Mouse (Mus musculus): ENCODE results near the gene Tmbim4. TPM values are rescaled to one million over a fixed set of nuclear protein-coding genes. Genes with fewer than 3 reads are reported as not detected.

The Tmbim4 gene
- total RNA-seq (2015) (91.3 and 112 TPM in 2 replicates), total RNA-seq (2017) (97.0 and 100 TPM in 2 replicates)

GRCm38 (mm10) chr10:120201131-120201921 is at the start of gene Tmbim4:
Gene Tmbim4, plus strand, starts transcription at chr10:120201590.
- ATAC-seq (ENCODE audit: poor library complexity, severe bottlenecking): peak; percentile 80

GRCm38 (mm10) chr10:120151672-120152071 is 49.7 kb upstream of the Tmbim4 start:
- no peak for ATAC-seq (ENCODE audit: poor library complexity, severe bottlenecking)

- no peak for ATAC-seq (ENCODE audit: poor library complexity, severe bottlenecking)
Measured at GRCm38 (mm10) chr10:120153911-120154310, 47.5 kb upstream of the Tmbim4 start.

GRCm38 (mm10) chr10:120160533-120160932 is 40.9 kb upstream of the Tmbim4 start:
- ATAC-seq (ENCODE audit: poor library complexity, severe bottlenecking): no peak

GRCm38 (mm10) chr10:120162840-120163239 is 38.5 kb upstream of the Tmbim4 start:
- no peak for ATAC-seq (ENCODE audit: poor library complexity, severe bottlenecking)

GRCm38 (mm10) chr10:120163490-120163889 is 37.9 kb upstream of the Tmbim4 start:
- ATAC-seq (ENCODE audit: poor library complexity, severe bottlenecking): peak; percentile 93

GRCm38 (mm10) chr10:120164931-120165792 is 36.2 kb upstream of the Tmbim4 start:
- ATAC-seq (ENCODE audit: poor library complexity, severe bottlenecking): no peak

- ATAC-seq (ENCODE audit: poor library complexity, severe bottlenecking): no peak
Measured at GRCm38 (mm10) chr10:120165793-120166503, 35.4 kb upstream of the Tmbim4 start.

- ATAC-seq (ENCODE audit: poor library complexity, severe bottlenecking): no peak
Measured at GRCm38 (mm10) chr10:120168070-120168469, 33.3 kb upstream of the Tmbim4 start.

- ATAC-seq (ENCODE audit: poor library complexity, severe bottlenecking): no peak
Measured at GRCm38 (mm10) chr10:120169064-120169463, 32.3 kb upstream of the Tmbim4 start.

- ATAC-seq (ENCODE audit: poor library complexity, severe bottlenecking): no peak
Measured at GRCm38 (mm10) chr10:120169841-120170240, 31.5 kb upstream of the Tmbim4 start.

GRCm38 (mm10) chr10:120170277-120170676 is 31.1 kb upstream of the Tmbim4 start:
- ATAC-seq (ENCODE audit: poor library complexity, severe bottlenecking): no peak

- ATAC-seq (ENCODE audit: poor library complexity, severe bottlenecking): no peak
Measured at GRCm38 (mm10) chr10:120171340-120171739, 30.1 kb upstream of the Tmbim4 start.

GRCm38 (mm10) chr10:120174192-120174705 is 27.1 kb upstream of the Tmbim4 start:
- ATAC-seq (ENCODE audit: poor library complexity, severe bottlenecking): no peak

GRCm38 (mm10) chr10:120182887-120183286 is 18.5 kb upstream of the Tmbim4 start:
- ATAC-seq (ENCODE audit: poor library complexity, severe bottlenecking): peak; percentile 77

GRCm38 (mm10) chr10:120183342-120183741 is 18.0 kb upstream of the Tmbim4 start:
- peak; percentile 60 for ATAC-seq (ENCODE audit: poor library complexity, severe bottlenecking)

GRCm38 (mm10) chr10:120188513-120188912 is 12.9 kb upstream of the Tmbim4 start:
- ATAC-seq (ENCODE audit: poor library complexity, severe bottlenecking): no peak

GRCm38 (mm10) chr10:120189276-120189675 is 12.1 kb upstream of the Tmbim4 start:
- peak; percentile 80 for ATAC-seq (ENCODE audit: poor library complexity, severe bottlenecking)

GRCm38 (mm10) chr10:120189782-120190181 is 11.6 kb upstream of the Tmbim4 start:
- peak; percentile 41 for ATAC-seq (ENCODE audit: poor library complexity, severe bottlenecking)

GRCm38 (mm10) chr10:120191165-120191564 is 10.2 kb upstream of the Tmbim4 start:
- no peak for ATAC-seq (ENCODE audit: poor library complexity, severe bottlenecking)

- ATAC-seq (ENCODE audit: poor library complexity, severe bottlenecking): no peak
Measured at GRCm38 (mm10) chr10:120192278-120192677, 9.1 kb upstream of the Tmbim4 start.

All from megakaryocyte, adult 5-6 weeks (primary cell).